Mouse (Mus musculus): Measurements from ENCODE around the gene Cdc42ep4.

Cdc42ep4 gene

GRCm38 (mm10) chr11:113725235-113726048 lies 26.2 kb downstream of the Cdc42ep4 start:
- no peak for DNase-seq (ENCODE audit: low spot score in 2 of 2)

- no peak for DNase-seq (ENCODE audit: low spot score in 2 of 2)
Measured at GRCm38 (mm10) chr11:113722405-113723090, 29.1 kb downstream of the Cdc42ep4 start.

GRCm38 (mm10) chr11:113717767-113718424 lies 33.8 kb downstream of the Cdc42ep4 start:
- DNase-seq (ENCODE audit: low spot score in 2 of 2) = no peak

GRCm38 (mm10) chr11:113716132-113716531 lies 35.5 kb downstream of the Cdc42ep4 start:
- no peak for DNase-seq (ENCODE audit: low spot score in 2 of 2)

GRCm38 (mm10) chr11:113715078-113715674 lies 36.5 kb downstream of the Cdc42ep4 start:
- no peak for DNase-seq (ENCODE audit: low spot score in 2 of 2)

GRCm38 (mm10) chr11:113711061-113711460 lies 40.6 kb downstream of the Cdc42ep4 start:
- no peak for DNase-seq (ENCODE audit: low spot score in 2 of 2)

- no peak for DNase-seq (ENCODE audit: low spot score in 2 of 2)
Measured at GRCm38 (mm10) chr11:113710257-113710777, 41.4 kb downstream of the Cdc42ep4 start.

- DNase-seq (ENCODE audit: low spot score in 2 of 2) = no peak
Measured at GRCm38 (mm10) chr11:113709731-113710256, 41.9 kb downstream of the Cdc42ep4 start, which contains the start of gene Cpsf4l. TSS of gene Cpsf4l (minus strand) at chr11:113710017.

GRCm38 (mm10) chr11:113709272-113709671 lies 42.4 kb downstream of the Cdc42ep4 start:
- no peak for DNase-seq (ENCODE audit: low spot score in 2 of 2)

GRCm38 (mm10) chr11:113708629-113709213 lies 43.0 kb downstream of the Cdc42ep4 start:
- no peak for DNase-seq (ENCODE audit: low spot score in 2 of 2)

- DNase-seq (ENCODE audit: low spot score in 2 of 2) = no peak
Measured at GRCm38 (mm10) chr11:113705966-113706652, 45.6 kb downstream of the Cdc42ep4 start.

GRCm38 (mm10) chr11:113703758-113704157 lies 47.9 kb downstream of the Cdc42ep4 start:
- DNase-seq (ENCODE audit: low spot score in 2 of 2) = peak; percentile 42 to 64

- no peak for DNase-seq (ENCODE audit: low spot score in 2 of 2)
Measured at GRCm38 (mm10) chr11:113699643-113700042, 52.0 kb downstream of the Cdc42ep4 start.

- no peak for DNase-seq (ENCODE audit: low spot score in 2 of 2)
Measured at GRCm38 (mm10) chr11:113698013-113698545, 53.6 kb downstream of the Cdc42ep4 start.

GRCm38 (mm10) chr11:113697571-113697970 lies 54.1 kb downstream of the Cdc42ep4 start:
- DNase-seq (ENCODE audit: low spot score in 2 of 2) = no peak

- DNase-seq (ENCODE audit: low spot score in 2 of 2) = no peak
Measured at GRCm38 (mm10) chr11:113691851-113692250, 59.8 kb downstream of the Cdc42ep4 start.

GRCm38 (mm10) chr11:113691318-113691717 lies 60.4 kb downstream of the Cdc42ep4 start:
- no peak for DNase-seq (ENCODE audit: low spot score in 2 of 2)

- DNase-seq (ENCODE audit: low spot score in 2 of 2) = no peak
Measured at GRCm38 (mm10) chr11:113690506-113690905, 61.2 kb downstream of the Cdc42ep4 start.

- DNase-seq (ENCODE audit: low spot score in 2 of 2) = no peak
Measured at GRCm38 (mm10) chr11:113687031-113687430, 64.7 kb downstream of the Cdc42ep4 start.
